8 mouse cellular contexts compared by ENCODE assay signal in genomic region chr17:5352901-5353300, GRCm38 (mm10).
DNase-seq lines count a peak whose midpoint lies in the region; ATAC-seq lines count a peak whose summit lies in the region.

No protein-coding gene starts in this region.

- no peak overlapping the region for H3K4me3 ChIP-seq in intestine, embryonic 15.5 days (replicated peaks)
- H3K4me3 ChIP-seq in intestine, embryonic 16.5 days (ENCODE audit: low read length) = no peak overlapping the region

- peak; percentile 36; the same call in 1 of the 2 replicates for ATAC-seq in intestine, embryonic 15.5 days
- ATAC-seq in intestine, embryonic 16.5 days = no peak

- no peak overlapping the region for H3K27ac ChIP-seq in intestine, embryonic 15.5 days
- no peak overlapping the region for H3K27ac ChIP-seq in intestine, embryonic 16.5 days (ENCODE audit: low read length)

- no peaks in the 10 kb centered on the region for H3K36me3 ChIP-seq in intestine, embryonic 15.5 days
- no peaks in the 10 kb centered on the region for H3K36me3 ChIP-seq in intestine, embryonic 16.5 days (ENCODE audit: control insufficient read depth, insufficient read depth, low read length)

- H3K27me3 ChIP-seq in intestine, embryonic 15.5 days (replicated peaks) = no peaks in the 10 kb centered on the region
- H3K27me3 ChIP-seq in intestine, embryonic 16.5 days (replicated peaks; ENCODE audit: control insufficient read depth, insufficient read depth, low read length) = no peaks in the 10 kb centered on the region

- no peak overlapping the region for H3K9ac ChIP-seq in intestine, embryonic 15.5 days
- no peak overlapping the region for H3K9ac ChIP-seq in intestine, embryonic 16.5 days (ENCODE audit: low read depth, low read length)

- intact Hi-C loops in heart, postnatal 36 days (cut with DNase I) = no loop called here

- peak; percentile 81 for DNase-seq in Muller cell, postnatal 12 days (ENCODE audit: inconsistent ontology term)
- DNase-seq in cerebellum, adult 18-20 months = peak; percentile 63 to 74
- peak; percentile 25 to 29 for DNase-seq in heart, postnatal 36 days
- DNase-seq in lung, postnatal 25 days (ENCODE audit: low spot score) = peak; percentile 9
- DNase-seq in yolk sac, embryonic 10.5 days (ENCODE audit: low spot score) = no peak
- DNase-seq in spleen, postnatal 10 days (ENCODE audit: low spot score in 2 of 2) = no peak

- no peak overlapping the region for H3K4me2 ChIP-seq in intestine, embryonic 15.5 days (replicated peaks)
- no peak overlapping the region for H3K4me2 ChIP-seq in intestine, embryonic 16.5 days (ENCODE audit: low read depth, low read length)

- no peaks in the 10 kb centered on the region for H3K9me3 ChIP-seq in intestine, embryonic 15.5 days
- H3K9me3 ChIP-seq in intestine, embryonic 16.5 days (ENCODE audit: control insufficient read depth, low read length) = no peaks in the 10 kb centered on the region

- H3K4me1 ChIP-seq in intestine, embryonic 15.5 days (replicated peaks) = no peaks in the 10 kb centered on the region
- no peaks in the 10 kb centered on the region for H3K4me1 ChIP-seq in intestine, embryonic 16.5 days (ENCODE audit: control insufficient read depth, insufficient read depth, low read length)

- WGBS in intestine, embryonic 15.5 days = 69% methylated on average over 5 of the region's 5 CpGs
- 63% methylated on average over 5 of the region's 5 CpGs for WGBS in intestine, embryonic 16.5 days

Comparison
In these comparisons a context has a peak if more than half of its experiments do, and no peak if none do; other contexts are left out.
1. DNase-seq: peak in Muller cell, postnatal 12 days (single experiment), cerebellum, adult 18-20 months (2 of 2), heart, postnatal 36 days (2 of 2) and lung, postnatal 25 days (single experiment); none in yolk sac, embryonic 10.5 days (single experiment) and spleen, postnatal 10 days (0 of 2).